Mouse (Mus musculus) embryonic fibroblast, embryonic 13.5 days (primary cell): ENCODE results near the gene Aldh1a2. TPM values are rescaled to one million over a fixed set of nuclear protein-coding genes. Genes with fewer than 3 reads are reported as not detected.

ENCODE experiments used
- H3K27ac ChIP-seq: 2 replicates; pipeline ENCODE4 v1.5.1; 2012; ENCODE audit warnings: low read length, control low read depth, inconsistent platforms; ENCODE audit not compliant: insufficient read depth
- H3K4me1 ChIP-seq: 2 replicates; pipeline ENCODE4 v1.6.1; 2011; ENCODE audit warnings: low read length; ENCODE audit not compliant: control insufficient read depth, insufficient read depth
- H3K4me3 ChIP-seq: 2 replicates; pipeline ENCODE4 v1.5.1; 2011; ENCODE audit warnings: mild to moderate bottlenecking, control low read depth, low read length; ENCODE audit not compliant: insufficient read depth
- CTCF ChIP-seq: IDR thresholded peaks from 2 replicates; pipeline ENCODE4 v1.5.1; 2011; ENCODE audit warnings: mild to moderate bottlenecking, control low read depth, low read length, moderate library complexity, borderline replicate concordance; ENCODE audit not compliant: insufficient read depth
- POLR2A ChIP-seq: IDR thresholded peaks from 2 replicates; pipeline ENCODE4 v1.6.1; 2011; ENCODE audit warnings: low read depth, mild to moderate bottlenecking, control low read depth, low read length, moderate library complexity
- polyA plus RNA-seq: library from polyadenylated mRNA; stranded (reverse); fragments of >200 nt; gene quantifications from 2 replicates; pipeline ENCODE4 v1.2.4, GENCODE M21; 2011; ENCODE audit warnings: low read depth; ENCODE audit not compliant: missing spikeins, insufficient read length

Gene Aldh1a2
- 2.7 and 4.0 TPM in 2 replicates for polyA plus RNA-seq

GRCm38 (mm10) chr9:71215248-71216035 lies at the start of gene Aldh1a2:
Aldh1a2 (plus strand) TSS chr9:71215789.
- peak within 1 kb of the TSS; percentile 10; the same call in 1 of the 2 replicates for H3K4me3 ChIP-seq
- no peak for TF ChIP-seq POLR2A
- peak; percentile 44 for TF ChIP-seq CTCF
- no peaks in the 10 kb centered on the region for H3K4me1 ChIP-seq
- no peak within 1 kb of the TSS for H3K27ac ChIP-seq

- Histone ChIP-seq H3K27ac (no peak overlapping the region), H3K4me1 (no peaks in the 10 kb centered on the region), H3K4me3 (no peak overlapping the region)
- TF ChIP-seq POLR2A (no peak), CTCF (no peak)
Observed at GRCm38 (mm10) chr9:71166019-71166705, 49.4 kb upstream of the Aldh1a2 start.

- TF ChIP-seq CTCF = no peak
- no peak for TF ChIP-seq POLR2A
- no peaks in the 10 kb centered on the region for H3K4me1 ChIP-seq
- H3K4me3 ChIP-seq = no peak overlapping the region
- no peak overlapping the region for H3K27ac ChIP-seq
Observed at GRCm38 (mm10) chr9:71166871-71167465, 48.6 kb upstream of the Aldh1a2 start.

GRCm38 (mm10) chr9:71167473-71168215 lies 47.9 kb upstream of the Aldh1a2 start:
- H3K27ac ChIP-seq = no peak overlapping the region
- no peak for TF ChIP-seq CTCF
- no peaks in the 10 kb centered on the region for H3K4me1 ChIP-seq
- H3K4me3 ChIP-seq = no peak overlapping the region

GRCm38 (mm10) chr9:71168511-71168910 lies 47.1 kb upstream of the Aldh1a2 start, which contains the start of gene Aqp9:
Aqp9 (minus strand) TSS chr9:71168682.
- TF ChIP-seq POLR2A = no peak
- TF ChIP-seq CTCF = no peak
- Histone ChIP-seq H3K4me1 (no peaks in the 10 kb centered on the region), H3K27ac (no peak within 1 kb of the TSS), H3K4me3 (no peak within 1 kb of the TSS)

GRCm38 (mm10) chr9:71173533-71173932 lies 42.1 kb upstream of the Aldh1a2 start:
- Histone ChIP-seq H3K27ac (no peak overlapping the region), H3K4me1 (no peaks in the 10 kb centered on the region), H3K4me3 (no peak overlapping the region)
- TF ChIP-seq POLR2A = no peak
- no peak for TF ChIP-seq CTCF

- Histone ChIP-seq H3K4me1 (no peaks in the 10 kb centered on the region), H3K4me3 (no peak overlapping the region), H3K27ac (no peak overlapping the region)
- TF ChIP-seq CTCF = no peak
- TF ChIP-seq POLR2A = no peak
Observed at GRCm38 (mm10) chr9:71174316-71174975, 41.1 kb upstream of the Aldh1a2 start.

GRCm38 (mm10) chr9:71175686-71176085 lies 39.9 kb upstream of the Aldh1a2 start:
- no peak overlapping the region for H3K4me3 ChIP-seq
- no peaks in the 10 kb centered on the region for H3K4me1 ChIP-seq
- no peak overlapping the region for H3K27ac ChIP-seq
- no peak for TF ChIP-seq CTCF
- no peak for TF ChIP-seq POLR2A

- TF ChIP-seq CTCF = no peak
- TF ChIP-seq POLR2A = no peak
- no peaks in the 10 kb centered on the region for H3K4me1 ChIP-seq
- H3K27ac ChIP-seq = no peak overlapping the region
- no peak overlapping the region for H3K4me3 ChIP-seq
Observed at GRCm38 (mm10) chr9:71179276-71179896, 36.2 kb upstream of the Aldh1a2 start.
